Mouse (Mus musculus): ENCODE data around the gene Plac8.

Plac8 gene

GRCm38 (mm10) chr5:100572069-100572468 is at the start of gene Plac8:
Gene Plac8 (minus strand): TSS chr5:100572245.
- no peak for DNase-seq

- no peak for DNase-seq
Observed at GRCm38 (mm10) chr5:100620952-100621351, 48.9 kb upstream of the Plac8 start.

GRCm38 (mm10) chr5:100619586-100620275 is 47.7 kb upstream of the Plac8 start:
- no peak for DNase-seq

GRCm38 (mm10) chr5:100613896-100614768 is 42.1 kb upstream of the Plac8 start:
- no peak for DNase-seq

DNA sequence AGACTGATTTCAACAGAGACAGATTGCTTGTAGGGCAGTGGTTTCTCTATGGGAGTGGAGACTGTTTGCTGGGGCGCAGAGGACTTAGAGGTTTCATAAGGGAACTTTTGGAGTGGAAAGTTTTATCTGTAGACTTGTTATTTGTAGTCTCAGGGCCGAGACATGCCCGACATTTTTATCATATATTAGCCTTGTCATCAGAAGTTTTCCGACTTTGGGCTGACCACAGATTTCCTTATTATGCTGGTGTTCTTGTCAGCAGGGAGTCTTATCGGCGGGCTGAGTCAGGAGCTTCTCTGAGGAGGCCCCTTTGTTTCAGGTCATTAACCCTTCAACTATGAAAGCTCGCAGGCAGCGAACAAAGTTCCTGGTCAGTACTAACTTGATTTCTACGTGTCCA is 35.8 kb upstream of the Plac8 start:
- no peak for DNase-seq

DNA sequence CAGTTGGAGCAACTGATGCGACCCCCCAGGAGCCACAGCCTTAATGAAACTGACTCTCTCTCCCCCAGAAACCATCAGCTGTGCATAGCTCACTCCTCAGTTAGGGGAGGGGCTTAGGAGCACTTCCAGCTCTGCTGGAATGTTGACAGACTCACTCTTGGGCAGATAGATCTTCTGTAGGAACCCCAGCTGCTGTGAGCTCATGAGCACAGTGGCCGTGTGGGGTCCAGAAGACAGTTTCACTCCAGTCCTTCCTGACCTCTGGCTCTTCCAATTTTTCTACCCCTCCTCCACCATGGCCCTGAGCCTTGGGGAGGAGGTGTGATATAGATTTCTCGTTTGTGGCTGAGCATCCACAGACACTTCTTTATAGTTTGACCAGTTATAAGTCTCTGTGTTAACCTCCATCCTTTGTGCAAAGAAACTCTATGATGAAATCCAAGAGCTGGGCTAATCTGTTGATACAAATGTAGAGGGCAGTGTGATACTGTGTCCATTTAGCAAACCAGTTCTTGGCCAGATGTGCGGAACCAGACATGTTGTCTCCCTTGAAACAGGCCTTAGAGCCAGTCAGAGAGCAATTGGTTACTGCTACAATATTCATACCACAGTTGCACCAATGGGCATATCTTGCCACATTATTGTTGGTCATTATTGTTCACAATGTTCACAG is 35.2 kb upstream of the Plac8 start:
- peak; percentile 23 to 72 for DNase-seq

- DNase-seq = peak; percentile 44 to 59
Observed at GRCm38 (mm10) chr5:100605828-100606229, 33.8 kb upstream of the Plac8 start.

GRCm38 (mm10) chr5:100604061-100604460 is 32.0 kb upstream of the Plac8 start:
- DNase-seq = peak in 1 of 2 experiments; percentile 49

DNA sequence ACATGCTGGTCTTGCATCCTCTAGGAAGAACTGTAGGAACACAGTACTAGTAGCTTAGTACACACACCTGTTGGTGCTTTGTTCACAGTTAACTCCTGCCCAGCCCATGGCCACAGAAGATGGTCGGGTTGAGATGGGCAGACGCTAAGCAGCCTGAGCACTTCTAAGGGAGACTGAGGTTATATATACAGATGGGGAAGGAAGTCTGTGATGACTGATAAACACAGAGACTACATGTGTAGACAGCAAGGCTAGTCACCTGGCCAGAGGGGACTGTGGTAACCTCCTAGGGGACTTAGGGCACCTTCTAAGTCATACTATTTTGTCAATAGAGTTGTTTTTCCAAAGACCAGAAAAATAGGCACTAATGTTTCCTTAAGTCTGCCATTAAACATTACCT is 29.8 kb upstream of the Plac8 start:
- no peak for DNase-seq

- no peak for DNase-seq
Observed at GRCm38 (mm10) chr5:100598961-100599463, 27.0 kb upstream of the Plac8 start.

- peak in 1 of 2 experiments; percentile 39 for DNase-seq
Observed at GRCm38 (mm10) chr5:100597886-100598485, 25.9 kb upstream of the Plac8 start.

GRCm38 (mm10) chr5:100595999-100596398 is 24.0 kb upstream of the Plac8 start:
- no peak for DNase-seq

DNA sequence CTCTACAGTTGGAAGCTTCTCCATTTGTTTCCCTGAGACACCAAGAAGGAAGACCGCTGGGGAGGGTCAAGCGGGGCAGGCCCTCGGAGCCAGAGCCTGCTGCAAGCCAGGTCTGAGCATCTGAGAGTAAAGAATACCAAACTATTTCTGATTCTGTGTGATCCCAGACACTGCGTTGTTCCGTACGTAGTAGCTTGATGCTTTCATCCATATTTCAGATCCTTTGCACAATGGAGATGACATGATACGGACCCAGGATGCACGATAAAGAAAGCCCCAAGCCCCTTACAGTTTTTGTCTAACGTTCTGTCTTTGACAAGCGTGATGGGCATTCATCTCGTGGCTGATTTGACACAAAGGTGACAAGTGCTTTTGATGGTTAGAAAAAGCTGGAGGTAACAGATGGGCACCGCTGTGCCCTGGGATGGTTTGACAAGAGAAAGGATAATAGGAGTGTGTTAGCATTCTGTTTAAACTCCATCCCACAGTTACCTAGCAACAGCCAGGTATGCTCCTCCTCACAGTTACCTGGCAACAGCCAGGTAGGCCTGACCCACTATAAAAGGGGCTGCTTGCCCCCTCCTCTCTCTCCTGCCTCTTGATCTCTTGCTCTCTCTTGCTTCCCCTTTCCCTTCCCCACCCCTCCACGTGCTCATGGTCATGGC is 22.9 kb upstream of the Plac8 start:
- no peak for DNase-seq

DNA sequence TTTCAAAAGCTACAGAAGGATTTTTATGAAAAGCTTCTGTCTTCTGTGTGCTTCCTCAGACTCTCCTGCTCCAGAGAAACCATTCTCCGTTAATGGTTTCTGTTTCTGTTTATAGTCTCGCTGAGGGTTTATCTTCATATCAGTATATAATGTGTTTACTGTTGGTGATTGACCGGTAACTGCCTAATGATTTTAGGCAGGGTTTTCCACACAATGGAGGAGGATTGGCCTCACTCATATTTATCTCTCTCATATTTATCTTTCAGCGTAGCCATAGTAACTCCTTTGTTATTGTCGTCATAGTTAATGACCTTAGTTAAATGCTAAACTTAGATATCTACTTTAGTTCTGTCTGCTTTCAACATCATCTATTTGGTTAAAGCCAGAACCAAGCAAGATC is 18.5 kb upstream of the Plac8 start:
- no peak for DNase-seq

DNA sequence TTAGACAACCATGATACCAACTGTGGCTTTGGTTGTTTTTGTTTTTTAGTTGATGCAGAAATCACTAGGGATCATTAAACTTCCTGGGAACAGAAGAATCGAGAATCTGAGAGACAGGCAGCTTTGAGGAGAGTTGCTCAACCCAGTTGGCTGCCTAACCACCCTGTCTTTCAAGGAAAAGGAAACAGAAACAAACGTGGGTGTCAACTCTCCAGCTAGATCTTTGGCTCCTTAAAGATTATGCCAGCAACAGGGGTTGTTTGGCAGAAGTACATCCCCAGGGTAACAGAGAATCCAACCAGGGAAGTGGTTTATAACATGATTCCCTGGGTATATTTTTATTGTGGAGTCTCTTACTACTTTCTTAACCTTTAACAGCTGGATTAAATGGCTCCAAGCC is 15.6 kb upstream of the Plac8 start:
- no peak for DNase-seq

DNA sequence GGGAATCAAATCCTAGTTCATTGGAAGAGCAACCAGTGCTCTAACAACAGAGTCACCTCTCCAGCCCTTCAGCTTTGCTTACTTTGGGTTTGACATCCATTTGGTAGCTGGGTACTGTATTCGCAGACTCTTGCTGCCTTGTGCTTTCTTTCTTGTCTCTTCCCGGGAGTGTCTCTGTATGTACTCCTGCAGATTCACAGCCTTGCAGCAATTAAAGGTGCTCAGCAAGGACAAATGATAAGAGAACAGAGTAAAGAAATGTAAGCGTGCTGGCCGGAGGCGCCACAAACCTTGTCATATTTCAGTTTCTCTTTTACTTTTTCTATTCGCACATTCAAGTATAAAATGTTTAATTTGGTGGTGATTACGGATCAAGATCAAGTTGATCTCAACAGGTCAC is 15.1 kb upstream of the Plac8 start:
- no peak for DNase-seq

- no peak for DNase-seq
Observed at GRCm38 (mm10) chr5:100585657-100586056, 13.6 kb upstream of the Plac8 start.

GRCm38 (mm10) chr5:100585206-100585644 is 13.2 kb upstream of the Plac8 start:
- no peak for DNase-seq

- no peak for DNase-seq
Observed at GRCm38 (mm10) chr5:100583066-100583465, 11.0 kb upstream of the Plac8 start.

GRCm38 (mm10) chr5:100582435-100582826 is 10.4 kb upstream of the Plac8 start:
- DNase-seq = no peak

GRCm38 (mm10) chr5:100581622-100582434 is 9.8 kb upstream of the Plac8 start:
- no peak for DNase-seq
